Mouse (Mus musculus): ENCODE measurements around the gene Hivep3. TPM values are rescaled to one million over a fixed set of nuclear protein-coding genes. Genes with fewer than 3 reads are reported as not detected.

Hivep3 gene
- polyA plus RNA-seq, 1 experiment from 2014 or later = 0.64 TPM

DNA sequence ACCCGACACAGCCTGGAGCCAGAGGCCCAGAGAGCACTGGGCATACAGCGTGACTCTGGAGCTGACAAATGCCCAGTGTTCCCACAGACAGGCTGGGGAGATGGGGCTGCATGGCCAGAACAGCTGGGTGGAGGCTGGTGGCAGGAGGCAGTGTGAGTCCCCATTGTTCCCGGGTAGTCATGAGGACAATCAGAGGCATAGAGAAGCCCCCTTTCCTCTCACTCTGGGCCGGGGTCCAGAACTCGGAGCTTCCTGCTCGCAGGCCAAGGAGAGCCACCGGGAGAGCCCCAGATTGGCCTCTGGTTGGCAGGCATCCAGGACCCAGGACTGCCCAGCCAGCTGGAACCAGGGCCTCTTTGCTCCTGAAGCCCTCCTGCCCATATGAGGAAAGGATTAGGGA, 204.3 kb downstream of the Hivep3 start:
- Histone ChIP-seq H3K4me1 (peaks cover 12% of the 10 kb centered on the region), H3K27me3 (ENCODE audit: low read depth, poor library complexity, severe bottlenecking) (no peaks in the 10 kb centered on the region), H3K4me3 (no peak overlapping the region), H3K36me3 (no peaks in the 10 kb centered on the region), H3K9me3 (replicated peaks) (no peaks in the 10 kb centered on the region), H3K27ac (replicated peaks) (no peak overlapping the region)
- 76% methylated on average over 7 of the region's 7 CpGs for WGBS
- no peak for DNase-seq (ENCODE audit: low spot score)

DNA sequence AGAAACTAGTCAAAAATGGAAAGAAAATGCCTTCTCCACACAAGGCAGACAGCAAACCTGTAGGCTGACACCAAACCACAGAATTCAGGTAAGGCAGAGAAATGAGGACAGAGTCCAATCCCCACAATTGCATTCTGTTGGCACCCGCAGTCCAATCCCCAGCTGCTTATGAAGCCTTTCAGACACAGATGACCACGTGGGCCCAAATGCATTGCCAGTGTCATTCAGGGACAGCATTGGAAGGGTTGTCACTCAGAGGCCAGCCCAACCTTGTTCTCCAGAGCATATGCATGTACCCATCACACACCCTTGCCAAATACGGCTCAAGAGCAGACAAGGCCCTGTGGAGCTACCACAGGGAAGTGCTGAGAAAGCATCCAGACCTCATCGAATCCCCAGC, 204.9 kb downstream of the Hivep3 start:
- WGBS = 89% methylated on average over 4 of the region's 4 CpGs
- no peaks in the 10 kb centered on the region for H3K27me3 ChIP-seq (ENCODE audit: low read depth, poor library complexity, severe bottlenecking)

DNA sequence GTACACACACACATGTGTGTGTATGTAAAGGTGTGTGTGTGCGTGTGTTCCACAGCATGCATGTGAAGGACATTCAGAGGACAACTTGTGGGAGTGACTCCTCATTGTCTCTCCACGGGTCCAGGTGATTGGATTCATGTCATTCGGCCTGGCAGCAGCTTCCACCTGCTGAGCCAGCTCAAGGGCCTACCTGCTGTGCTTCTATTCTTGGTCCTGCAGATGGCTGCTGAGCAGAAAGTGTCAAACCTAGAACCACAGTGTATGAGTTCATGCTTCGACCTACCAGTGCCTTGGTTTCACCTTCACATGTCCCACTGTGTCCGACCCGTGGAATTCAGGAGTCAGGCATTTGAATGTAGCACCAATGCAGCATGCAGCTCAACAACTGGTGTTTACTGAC, 206.2 kb downstream of the Hivep3 start:
- no peaks in the 10 kb centered on the region for H3K27me3 ChIP-seq (ENCODE audit: low read depth, poor library complexity, severe bottlenecking)
- H3K4me3 ChIP-seq = no peak overlapping the region
- H3K27ac ChIP-seq (replicated peaks) = no peak overlapping the region
- no peak for DNase-seq (ENCODE audit: low spot score)
- no peaks in the 10 kb centered on the region; the same call in 1 of the 2 replicates for H3K9me3 ChIP-seq (replicated peaks)
- H3K36me3 ChIP-seq = no peaks in the 10 kb centered on the region
- 84% methylated on average over 6 of the region's 6 CpGs for WGBS
- H3K4me1 ChIP-seq = 0 out of 2 replicates have a peak, but pooled peaks cover 6% of the 10 kb centered on the region

More for the DNA sequence above, 204.9 kb downstream of the Hivep3 start:
- H3K4me1 ChIP-seq = 0 out of 2 replicates have a peak, but pooled peaks cover 6% of the 10 kb centered on the region
- H3K27ac ChIP-seq (replicated peaks) = no peak overlapping the region
- no peaks in the 10 kb centered on the region for H3K9me3 ChIP-seq (replicated peaks)
- DNase-seq (ENCODE audit: low spot score) = no peak
- H3K4me3 ChIP-seq = no peak overlapping the region
- no peaks in the 10 kb centered on the region for H3K36me3 ChIP-seq

DNA sequence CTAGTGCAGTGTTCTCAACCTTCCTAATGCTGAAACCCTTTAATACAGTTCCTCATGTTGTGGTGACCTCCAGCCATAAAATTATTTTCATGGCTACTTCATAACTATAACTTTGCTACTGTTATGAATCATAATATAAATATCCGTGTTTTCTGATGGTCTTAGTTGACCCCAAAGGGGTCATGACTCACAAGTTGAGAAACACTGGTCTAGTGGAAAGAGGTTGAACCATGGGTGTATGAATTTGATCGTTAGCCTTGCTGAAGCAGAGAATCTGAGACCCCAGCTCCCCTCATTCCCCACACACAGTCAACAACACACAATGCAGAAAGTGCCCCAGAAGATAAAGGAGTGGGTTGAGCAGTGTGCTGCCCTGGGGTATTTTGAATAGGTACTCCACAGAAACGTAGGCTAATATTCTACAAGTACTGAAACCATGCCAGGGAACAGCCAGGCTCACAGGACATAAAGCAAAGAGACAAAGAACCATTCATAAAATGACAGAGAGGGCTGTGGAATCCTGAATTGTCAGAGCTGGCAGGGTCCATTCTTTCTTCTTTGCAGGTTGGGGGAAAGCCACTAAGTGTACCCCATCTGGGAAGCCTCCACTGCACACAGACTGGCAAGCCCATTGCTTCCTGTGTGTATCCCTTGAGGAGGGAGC, 212.8 kb downstream of the Hivep3 start:
- Histone ChIP-seq H3K27ac (replicated peaks) (no peak overlapping the region), H3K4me3 (no peak overlapping the region), H3K36me3 (no peaks in the 10 kb centered on the region), H3K9me3 (replicated peaks) (no peaks in the 10 kb centered on the region; the same call in 1 of the 2 replicates), H3K27me3 (ENCODE audit: low read depth, poor library complexity, severe bottlenecking) (no peaks in the 10 kb centered on the region), H3K4me1 (no peaks in the 10 kb centered on the region)
- 77% methylated on average over 3 of the region's 3 CpGs for WGBS
- no peak for DNase-seq (ENCODE audit: low spot score)

DNA sequence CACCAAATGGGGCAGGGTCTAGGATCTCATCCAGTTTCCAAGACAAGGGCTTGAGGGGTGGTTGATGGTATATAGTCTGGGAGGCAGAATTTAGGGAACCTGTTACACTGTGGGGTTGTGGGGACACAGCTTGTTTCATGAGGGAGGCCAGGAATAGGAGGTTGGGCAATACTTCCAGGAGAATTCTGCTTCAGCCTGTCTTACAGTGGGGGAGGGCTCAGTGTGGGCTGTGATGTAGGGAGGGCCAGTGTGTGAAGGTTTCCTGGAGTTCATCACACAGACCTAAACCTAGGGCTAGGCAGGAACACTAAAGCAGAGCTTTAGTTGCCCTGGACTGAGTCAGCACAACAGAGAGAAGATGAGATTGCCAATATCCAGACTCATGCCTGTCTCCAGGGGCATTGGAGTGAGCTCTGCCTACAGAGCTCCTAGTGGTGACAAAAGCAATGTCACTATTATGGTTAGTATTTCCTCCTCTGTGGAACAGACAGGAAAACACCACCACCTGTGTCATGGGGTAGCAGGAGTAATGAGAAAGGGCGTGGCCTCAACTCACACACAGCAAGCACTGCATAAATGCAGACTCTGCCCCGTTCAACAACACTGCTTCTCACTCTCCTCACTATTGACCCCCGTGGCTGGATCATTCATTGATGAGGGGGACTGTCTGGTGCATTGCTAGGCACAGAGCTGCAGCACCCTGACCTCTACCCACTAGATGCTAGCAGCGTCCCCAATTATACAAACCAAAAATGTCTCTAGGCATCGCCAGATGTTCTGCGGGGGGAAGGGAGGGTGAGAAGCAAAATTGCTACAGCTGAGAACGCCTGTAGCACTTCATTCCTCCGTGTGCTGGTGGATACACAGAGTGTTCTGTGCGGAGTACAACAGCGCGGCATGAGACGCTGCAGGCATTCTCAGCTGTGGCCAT, 213.9 kb downstream of the Hivep3 start:
- no peaks in the 10 kb centered on the region for H3K36me3 ChIP-seq
- no peaks in the 10 kb centered on the region for H3K27me3 ChIP-seq (ENCODE audit: low read depth, poor library complexity, severe bottlenecking)
- no peak for DNase-seq (ENCODE audit: low spot score)
- 81% methylated on average over 12 of the region's 12 CpGs for WGBS
- H3K4me1 ChIP-seq = no peaks in the 10 kb centered on the region
- no peak overlapping the region for H3K4me3 ChIP-seq
- no peak overlapping the region for H3K27ac ChIP-seq (replicated peaks)
- H3K9me3 ChIP-seq (replicated peaks) = no peaks in the 10 kb centered on the region; the same call in 1 of the 2 replicates

DNA sequence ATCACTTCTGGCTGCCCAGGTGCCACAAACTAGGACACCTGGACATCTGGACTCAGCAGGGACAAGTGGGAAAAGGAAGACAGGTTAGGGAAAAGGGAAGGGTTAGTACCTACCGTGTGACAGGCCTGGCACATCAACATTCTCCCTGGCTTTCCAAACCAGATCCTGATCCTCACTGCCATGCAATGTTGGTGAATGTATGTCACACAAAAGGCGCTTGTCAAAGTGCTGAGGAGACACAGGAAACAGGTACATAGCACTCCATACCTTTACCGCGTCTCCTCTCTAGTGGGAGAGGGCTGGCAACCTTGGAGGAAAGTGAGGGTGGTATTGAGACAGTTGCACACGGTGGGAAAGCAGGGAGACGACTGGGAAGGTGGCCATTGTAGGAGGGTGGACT, 214.8 kb downstream of the Hivep3 start:
- no peak for DNase-seq (ENCODE audit: low spot score)
- no peaks in the 10 kb centered on the region for H3K4me1 ChIP-seq
- 86% methylated on average over 6 of the region's 6 CpGs for WGBS
- H3K27me3 ChIP-seq (ENCODE audit: low read depth, poor library complexity, severe bottlenecking) = no peaks in the 10 kb centered on the region
- H3K9me3 ChIP-seq (replicated peaks) = no peaks in the 10 kb centered on the region; the same call in 1 of the 2 replicates
- no peak overlapping the region for H3K4me3 ChIP-seq
- H3K36me3 ChIP-seq = no peaks in the 10 kb centered on the region
- H3K27ac ChIP-seq (replicated peaks) = no peak overlapping the region

DNA sequence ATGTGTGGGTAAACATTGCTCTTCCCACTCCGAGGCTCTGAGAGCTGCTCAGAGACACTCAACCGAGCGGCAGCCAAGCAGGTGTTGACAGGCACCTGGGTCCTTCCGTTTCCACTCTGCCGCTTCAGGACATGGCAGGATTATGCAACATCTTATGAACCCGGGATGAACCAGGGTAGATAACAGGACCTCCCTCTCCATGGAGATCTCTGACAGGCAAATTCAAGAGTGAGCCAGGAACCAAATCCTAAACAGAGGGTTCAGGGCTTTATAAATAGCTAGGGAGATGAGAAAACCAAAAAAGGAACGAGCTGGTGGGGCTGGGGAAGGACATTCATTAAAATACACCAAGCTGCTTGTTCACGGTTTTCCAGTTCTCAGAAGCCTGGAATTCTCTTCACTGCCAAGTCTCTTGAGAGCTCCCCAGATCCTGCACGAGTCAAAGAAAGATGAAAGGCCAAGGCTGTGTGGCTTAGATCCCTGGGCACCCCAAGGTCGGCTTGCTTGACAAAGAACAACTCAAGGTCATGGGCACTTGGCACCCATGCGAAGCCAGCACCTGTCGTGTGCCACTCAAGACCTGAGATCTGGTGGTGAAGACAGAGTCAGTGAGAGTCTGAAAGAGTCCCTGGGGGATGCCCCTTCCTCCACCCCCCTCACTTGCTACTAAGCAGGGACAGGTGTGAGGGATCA, 215.5 kb downstream of the Hivep3 start:
- no peak for DNase-seq (ENCODE audit: low spot score)
- H3K27ac ChIP-seq (replicated peaks) = no peak overlapping the region
- H3K36me3 ChIP-seq = no peaks in the 10 kb centered on the region
- H3K4me1 ChIP-seq = no peaks in the 10 kb centered on the region
- no peaks in the 10 kb centered on the region for H3K27me3 ChIP-seq (ENCODE audit: low read depth, poor library complexity, severe bottlenecking)
- 85% methylated on average over 12 of the region's 12 CpGs for WGBS
- no peak overlapping the region for H3K4me3 ChIP-seq
- H3K9me3 ChIP-seq (replicated peaks) = no peaks in the 10 kb centered on the region; the same call in 1 of the 2 replicates

DNA sequence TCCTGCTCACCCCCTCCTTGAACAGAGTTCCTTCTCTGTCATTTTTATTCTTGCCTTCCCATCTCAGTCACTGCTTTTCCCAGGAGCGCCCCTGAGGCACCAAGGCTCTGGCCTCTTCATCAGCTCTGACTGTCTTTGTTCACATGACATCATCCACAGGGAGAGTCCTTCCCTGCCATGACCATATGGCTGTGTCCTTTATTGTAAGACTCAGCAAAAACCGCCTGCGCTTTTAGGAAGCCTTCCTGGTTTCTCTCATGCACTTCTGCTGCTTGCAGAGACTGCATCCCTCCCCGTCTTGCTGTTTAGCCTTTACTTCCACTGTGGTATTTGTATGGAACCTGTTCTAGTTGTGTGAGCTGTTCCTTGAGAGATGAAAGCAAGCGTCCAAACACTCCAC, 216.6 kb downstream of the Hivep3 start:
- 84% methylated on average over 5 of the region's 5 CpGs for WGBS
- no peaks in the 10 kb centered on the region for H3K27me3 ChIP-seq (ENCODE audit: low read depth, poor library complexity, severe bottlenecking)

DNA sequence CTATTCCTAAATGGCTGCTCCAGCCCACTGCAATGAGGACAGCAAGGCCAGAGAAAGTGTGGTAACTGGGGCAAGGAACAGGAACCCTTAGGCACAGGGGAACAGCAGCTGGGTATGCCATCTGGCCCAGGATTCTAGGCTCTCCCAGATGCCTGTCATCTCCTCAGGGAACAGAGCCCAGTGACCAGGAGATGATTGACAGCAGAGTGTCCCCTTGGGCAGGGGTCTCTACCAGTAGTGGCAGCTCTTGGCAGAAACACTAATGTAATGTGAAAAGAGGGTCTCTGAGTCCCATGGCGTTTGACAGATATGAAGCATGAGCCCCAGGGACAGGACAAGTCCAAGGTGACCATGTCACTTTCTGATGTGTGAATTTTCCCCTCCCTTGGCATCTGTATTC, 217.5 kb downstream of the Hivep3 start:
- Histone ChIP-seq H3K4me3 (no peak overlapping the region), H3K9me3 (replicated peaks) (no peaks in the 10 kb centered on the region), H3K4me1 (no peaks in the 10 kb centered on the region), H3K36me3 (no peaks in the 10 kb centered on the region), H3K27ac (replicated peaks) (no peak overlapping the region), H3K27me3 (ENCODE audit: low read depth, poor library complexity, severe bottlenecking) (no peaks in the 10 kb centered on the region)
- 94% methylated on average over 1 of the region's 1 CpGs for WGBS
- no peak for DNase-seq (ENCODE audit: low spot score)

More for the DNA sequence above, 216.6 kb downstream of the Hivep3 start:
- Histone ChIP-seq H3K4me1 (no peaks in the 10 kb centered on the region), H3K36me3 (no peaks in the 10 kb centered on the region), H3K9me3 (replicated peaks) (no peaks in the 10 kb centered on the region; the same call in 1 of the 2 replicates), H3K27ac (replicated peaks) (no peak overlapping the region), H3K4me3 (no peak overlapping the region)
- DNase-seq (ENCODE audit: low spot score) = no peak

DNA sequence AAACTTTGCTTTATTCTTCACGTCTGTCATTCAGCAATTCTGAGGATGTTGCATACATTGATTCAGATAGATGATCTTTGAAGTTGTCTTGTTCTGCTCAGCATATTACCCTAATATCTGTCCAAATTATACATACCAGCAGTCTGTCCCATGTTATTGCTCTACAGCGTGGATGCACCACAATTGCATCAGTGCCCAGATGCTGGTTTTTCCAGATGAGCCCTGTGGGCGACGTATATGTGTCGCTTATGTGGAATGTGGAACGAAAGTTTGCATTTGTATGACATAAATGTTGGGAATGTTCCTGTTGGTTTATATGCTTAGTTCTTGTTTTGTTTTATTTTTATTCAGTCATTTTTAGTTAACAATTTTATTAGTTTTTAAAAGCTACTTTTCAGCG, 221.4 kb downstream of the Hivep3 start:
- DNase-seq (ENCODE audit: low spot score) = no peak
- no peaks in the 10 kb centered on the region for H3K36me3 ChIP-seq
- no peaks in the 10 kb centered on the region for H3K9me3 ChIP-seq (replicated peaks)
- H3K4me1 ChIP-seq = no peaks in the 10 kb centered on the region
- no peaks in the 10 kb centered on the region for H3K27me3 ChIP-seq (ENCODE audit: low read depth, poor library complexity, severe bottlenecking)
- WGBS = 93% methylated on average over 7 of the region's 7 CpGs
- no peak overlapping the region for H3K27ac ChIP-seq (replicated peaks)
- no peak overlapping the region for H3K4me3 ChIP-seq

DNA sequence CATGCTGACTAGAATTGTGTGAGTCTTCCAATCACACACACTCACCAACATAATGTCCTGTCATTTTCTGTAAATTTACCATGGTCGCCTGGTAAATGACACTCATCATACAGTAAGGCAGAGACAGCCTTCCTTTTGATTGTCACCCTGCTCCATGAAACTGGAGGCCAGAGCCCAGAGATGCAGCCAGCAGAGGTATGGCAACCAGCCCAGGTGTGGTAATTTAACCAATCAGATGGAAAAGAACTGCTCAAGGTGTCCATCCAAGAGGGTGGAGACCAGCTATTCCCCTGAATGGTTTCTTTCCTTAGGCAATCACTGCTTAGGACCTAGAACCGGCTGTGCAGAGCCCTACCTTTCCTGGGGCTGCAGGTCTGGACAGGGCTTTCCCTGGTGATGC, 224.4 kb downstream of the Hivep3 start:
- Histone ChIP-seq H3K36me3 (no peaks in the 10 kb centered on the region), H3K27ac (replicated peaks) (no peak overlapping the region), H3K27me3 (ENCODE audit: low read depth, poor library complexity, severe bottlenecking) (no peaks in the 10 kb centered on the region), H3K4me3 (no peak overlapping the region), H3K9me3 (replicated peaks) (no peaks in the 10 kb centered on the region), H3K4me1 (no peaks in the 10 kb centered on the region)
- 90% methylated on average over 2 of the region's 2 CpGs for WGBS
- no peak for DNase-seq (ENCODE audit: low spot score)

DNA sequence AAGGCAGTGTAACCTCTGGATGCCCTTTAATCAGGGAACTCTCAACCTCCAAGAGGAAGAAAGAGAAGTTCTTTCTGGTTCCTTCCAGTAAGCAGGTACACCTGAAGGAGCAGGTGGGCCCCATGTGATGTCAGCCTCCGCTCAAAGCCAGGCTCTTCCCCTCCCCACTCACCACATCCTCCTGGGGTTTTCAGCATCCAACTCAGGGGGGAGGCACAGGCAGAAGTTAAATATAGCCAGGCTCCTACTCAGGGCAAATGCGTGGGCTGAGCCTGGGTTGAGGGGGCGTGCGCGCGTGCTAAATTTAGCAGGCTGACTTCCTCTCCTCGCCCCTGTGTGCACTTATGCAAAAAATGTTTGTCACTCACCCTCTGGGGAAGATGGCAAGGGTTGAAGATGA, 225.7 kb downstream of the Hivep3 start:
- H3K4me1 ChIP-seq = no peaks in the 10 kb centered on the region
- no peaks in the 10 kb centered on the region for H3K9me3 ChIP-seq (replicated peaks)
- H3K27me3 ChIP-seq (ENCODE audit: low read depth, poor library complexity, severe bottlenecking) = no peaks in the 10 kb centered on the region
- H3K27ac ChIP-seq (replicated peaks) = no peak overlapping the region
- no peak overlapping the region for H3K4me3 ChIP-seq
- H3K36me3 ChIP-seq = no peaks in the 10 kb centered on the region
- no peak for DNase-seq (ENCODE audit: low spot score)
- 87% methylated on average over 7 of the region's 7 CpGs for WGBS

Data from midbrain, embryonic 10.5 days (tissue).